Mouse (Mus musculus) urinary bladder, adult 2 months (tissue): Measurements from ENCODE around the gene Smdt1. TPM values are rescaled to one million over a fixed set of nuclear protein-coding genes. Genes with fewer than 3 reads are reported as not detected.
"Not testable (repeated sequence)": the region's sequence is repeated elsewhere in the genome, so short reads cannot be mapped to it uniquely, and the experiment has no call there.

Experiments
- DNase-seq: peaks from one replicate; pipeline ENCODE4 v3.0.0; 2022; ENCODE audit warnings: low spot score
- polyA plus RNA-seq: library from polyadenylated mRNA; depleted of rRNA; stranded (reverse); fragments of >200 nt; gene quantifications from 2 replicates; pipeline ENCODE4 v1.2.3, GENCODE M21; 2012

Smdt1 gene
- polyA plus RNA-seq, 1 experiment, result 204 TPM

DNA sequence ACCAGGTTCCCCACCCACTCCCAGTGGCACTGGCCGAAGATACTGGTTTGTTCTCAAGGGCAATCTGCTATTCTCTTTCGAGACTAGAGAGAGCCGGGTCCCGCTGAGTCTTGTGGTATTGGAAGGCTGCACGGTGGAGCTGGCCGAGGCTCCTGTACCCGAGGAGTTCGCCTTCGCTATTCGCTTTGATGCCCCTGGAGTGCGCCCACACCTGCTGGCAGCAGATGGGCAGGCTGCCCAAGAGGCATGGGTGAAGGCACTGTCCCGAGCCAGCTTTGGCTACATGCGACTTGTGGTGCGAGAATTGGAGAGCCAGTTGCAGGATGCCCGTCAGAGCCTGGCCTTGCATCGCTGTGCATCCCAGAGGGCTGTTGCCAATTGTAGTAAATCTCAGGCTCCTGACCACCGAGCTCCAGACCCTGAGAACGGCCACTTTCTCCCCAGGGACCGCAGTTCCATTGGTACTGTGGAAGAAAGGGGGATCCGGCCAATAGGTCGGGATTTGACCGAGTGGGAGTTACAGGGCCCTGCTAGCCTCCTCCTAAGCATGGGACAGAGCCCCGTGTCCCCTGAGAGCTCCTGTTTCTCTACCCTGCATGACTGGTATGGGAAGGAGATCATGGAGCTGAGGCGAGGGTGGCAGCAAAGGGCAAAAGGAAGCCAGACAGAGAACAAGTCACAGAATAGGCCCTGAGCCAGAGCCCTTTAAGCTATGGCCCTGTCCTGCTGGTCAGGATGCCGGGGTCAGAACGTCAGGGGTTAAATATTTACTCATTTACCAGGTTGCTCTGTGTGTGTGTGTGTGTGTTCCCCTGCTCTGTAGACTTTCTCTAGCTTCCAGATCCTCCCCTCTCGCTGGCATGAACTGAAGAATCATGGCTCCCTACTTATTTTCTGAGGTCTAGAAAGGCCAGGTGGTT lies 4.9 kb downstream of the Smdt1 start:
- DNase-seq, result no peak

GRCm38 (mm10) chr15:82344971-82345370 lies 6.2 kb downstream of the Smdt1 start:
- DNase-seq, result no peak

DNA sequence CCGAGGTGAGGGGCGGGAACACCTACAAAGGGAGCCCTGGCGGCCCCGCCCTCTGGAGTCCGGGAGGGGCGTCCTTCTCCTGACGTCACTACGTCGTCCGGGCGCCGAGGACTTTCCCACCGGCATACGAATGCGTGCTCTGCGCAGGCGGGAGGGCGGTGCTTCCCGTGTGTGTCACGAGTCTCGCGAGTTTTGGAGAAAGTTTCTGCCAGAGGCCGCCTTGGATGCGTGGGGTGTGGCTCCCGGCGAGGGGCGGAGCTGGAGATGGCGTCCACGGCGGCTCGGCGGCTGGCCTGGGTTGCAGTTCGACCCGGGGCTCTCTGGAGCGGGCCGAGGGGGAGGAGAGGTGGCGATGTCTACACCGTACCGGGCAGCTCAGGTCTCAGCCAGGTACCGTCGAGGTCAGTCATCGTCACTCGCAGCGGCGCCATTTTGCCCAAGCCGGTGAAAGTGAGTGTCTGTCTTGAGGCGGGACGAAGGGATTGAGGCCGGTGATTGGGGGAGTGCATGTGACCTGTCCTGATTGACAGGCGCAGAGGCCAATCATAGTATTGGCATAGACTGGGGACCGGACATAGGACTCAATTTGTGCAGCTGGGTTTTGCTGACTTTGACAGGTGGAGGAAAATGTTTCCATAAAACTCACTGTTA lies 7.2 kb downstream of the Smdt1 start:
- DNase-seq, result peak; percentile 94

GRCm38 (mm10) chr15:82346580-82347302 lies 8.0 kb downstream of the Smdt1 start:
- DNase-seq, result no peak

DNA sequence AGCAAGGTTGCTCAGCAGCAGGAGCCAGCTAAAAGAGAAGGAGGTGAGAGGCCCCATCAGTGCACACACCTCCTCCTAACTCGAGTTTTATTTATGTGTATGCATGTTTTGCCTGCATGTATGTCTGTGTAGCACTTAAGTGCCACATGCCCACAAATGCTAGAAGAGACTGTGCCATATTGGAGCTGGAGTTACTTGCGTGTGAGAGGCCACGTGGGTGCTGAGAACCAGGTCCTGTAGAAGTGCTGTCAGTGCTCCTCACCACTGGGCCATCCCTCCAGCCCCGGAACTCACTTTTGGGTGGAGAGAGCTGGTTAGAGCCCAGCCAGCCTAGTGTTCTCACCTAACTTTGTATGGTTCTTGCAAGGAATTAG lies 8.5 kb downstream of the Smdt1 start:
- no peak for DNase-seq

- DNase-seq, result no peak
Measured at GRCm38 (mm10) chr15:82347852-82348251, 9.1 kb downstream of the Smdt1 start.

DNA sequence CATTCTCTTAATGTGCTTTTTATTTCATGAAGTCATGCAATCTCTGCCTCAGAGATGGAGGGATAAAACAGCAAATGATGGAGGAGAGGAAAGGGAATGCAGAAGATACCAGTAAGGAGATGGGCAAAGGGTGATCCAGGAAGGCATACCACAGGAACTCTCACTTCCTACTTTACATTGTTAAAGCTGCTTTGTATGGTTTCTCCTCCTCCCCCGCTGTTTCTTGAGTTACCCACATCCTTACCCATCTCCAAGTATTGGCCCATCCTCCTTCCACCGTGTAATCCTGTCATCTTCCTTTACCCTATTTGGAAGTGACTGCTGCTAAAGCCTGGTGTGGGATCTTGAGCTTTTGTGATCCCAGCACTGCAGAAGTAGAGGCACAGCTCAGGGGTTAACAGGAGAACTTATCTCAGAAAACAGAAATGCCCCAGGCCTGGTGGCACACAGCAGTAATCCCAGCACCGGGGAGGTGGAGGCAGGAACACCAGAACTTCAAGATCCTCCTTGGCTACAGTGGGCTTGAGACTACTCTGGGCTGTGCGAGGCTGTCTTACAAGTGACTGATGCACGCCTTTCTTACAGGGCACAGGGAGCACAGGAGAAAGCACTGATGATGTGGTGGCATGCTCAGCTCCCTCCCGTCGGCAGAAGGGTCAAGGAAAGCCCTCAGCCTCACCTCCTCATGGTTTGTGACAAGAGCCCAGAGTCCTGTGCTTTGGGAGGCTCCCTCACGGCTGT lies 9.7 kb downstream of the Smdt1 start:
- DNase-seq, result no peak

DNA sequence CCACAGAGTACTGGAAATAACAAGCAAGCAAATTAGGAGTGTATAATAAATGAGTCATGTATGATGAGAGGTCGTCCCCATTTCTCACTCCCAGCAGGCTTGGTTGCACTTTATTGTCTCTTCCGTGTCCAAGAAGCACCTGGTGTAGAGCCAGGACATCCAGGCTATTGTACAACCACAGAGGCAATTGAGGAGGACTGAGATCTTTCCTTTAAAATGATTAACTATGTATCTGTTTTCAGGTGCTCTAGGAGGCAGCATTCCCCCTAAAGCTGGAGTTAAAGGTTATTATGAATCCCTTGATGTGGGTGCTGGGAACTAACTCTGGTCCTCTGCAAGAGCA lies 10.2 kb downstream of the Smdt1 start:
- DNase-seq, result no peak

DNA sequence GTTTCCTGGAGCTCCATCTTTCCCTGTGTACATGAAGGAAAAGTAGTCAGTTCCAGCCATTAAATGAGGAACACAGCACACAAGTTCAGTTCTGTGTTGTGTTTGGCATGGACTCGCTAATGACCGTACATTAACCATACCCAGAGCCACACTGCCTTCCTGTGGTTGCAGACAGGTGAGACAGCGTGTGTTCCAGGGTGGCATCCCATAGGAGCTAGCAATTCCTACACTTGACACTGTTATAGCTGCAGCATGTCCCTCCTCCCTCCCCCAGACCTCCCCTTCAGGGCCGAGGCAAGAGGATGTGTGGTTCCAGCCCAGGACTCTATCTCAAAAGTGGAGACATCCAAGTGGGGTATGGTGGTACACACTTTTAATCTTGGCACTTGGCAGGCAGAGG lies 11.6 kb downstream of the Smdt1 start:
- DNase-seq, result no peak

- DNase-seq, result no peak
Measured at GRCm38 (mm10) chr15:82351480-82351879, 12.7 kb downstream of the Smdt1 start.

- no peak for DNase-seq
Measured at GRCm38 (mm10) chr15:82353078-82353744, 14.5 kb downstream of the Smdt1 start.

DNA sequence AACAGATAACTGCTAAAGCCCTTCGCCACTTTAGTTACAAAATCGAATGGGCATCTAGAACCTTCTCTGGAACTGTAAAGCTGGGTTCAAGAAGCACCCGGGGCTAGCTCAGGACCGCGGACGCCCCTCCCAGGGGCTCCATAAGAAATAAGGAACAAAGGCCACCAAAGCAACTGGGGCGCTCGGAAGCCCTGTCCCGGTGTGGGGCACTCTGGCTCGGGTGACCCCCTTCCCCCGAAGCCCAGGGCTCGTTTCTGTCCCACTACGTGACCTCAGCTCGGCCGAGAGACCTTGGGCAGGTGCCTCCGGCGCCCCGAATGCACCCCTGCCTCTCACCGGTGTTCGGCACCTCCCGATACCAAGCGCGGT lies 15.0 kb downstream of the Smdt1 start:
- no peak for DNase-seq

GRCm38 (mm10) chr15:82354126-82354945 lies 15.6 kb downstream of the Smdt1 start, which contains the start of gene Ndufa6:
Ndufa6 (minus strand) TSS chr15:82354322.
- peak; percentile 92 for DNase-seq

- DNase-seq, result no peak
Measured at GRCm38 (mm10) chr15:82358431-82359260, 19.9 kb downstream of the Smdt1 start.

DNA sequence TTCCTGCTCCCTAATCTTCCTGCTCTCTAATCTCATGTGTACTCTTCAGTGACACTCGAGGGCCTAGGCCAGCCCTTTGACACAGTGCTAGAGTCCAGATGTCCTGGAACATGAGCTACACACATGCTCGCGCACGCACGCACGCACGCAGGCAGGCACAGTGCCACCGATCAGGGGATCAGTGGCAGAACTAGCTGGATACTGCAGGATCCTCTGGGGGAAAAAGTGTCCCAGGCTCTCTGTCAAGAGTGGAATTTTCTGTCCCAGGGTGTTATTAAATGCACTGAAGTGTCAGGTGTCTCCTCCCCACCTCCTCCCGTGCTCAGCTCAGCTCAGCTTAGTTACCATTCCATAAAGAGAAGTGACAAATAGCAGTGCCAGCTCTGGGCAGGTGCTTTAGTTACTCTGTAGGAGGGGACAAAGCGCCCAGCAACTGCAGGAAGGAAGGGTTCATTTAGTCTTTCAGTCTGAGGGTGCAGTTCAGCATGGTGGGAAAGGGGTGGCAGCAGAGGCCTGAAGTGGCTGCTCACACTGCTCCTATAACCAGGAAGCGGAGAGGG lies 22.8 kb downstream of the Smdt1 start:
- DNase-seq, result peak; percentile 11

GRCm38 (mm10) chr15:82362234-82362633 lies 23.5 kb downstream of the Smdt1 start:
- DNase-seq, result no peak

GRCm38 (mm10) chr15:82363801-82364200 lies 25.0 kb downstream of the Smdt1 start:
- DNase-seq, result not testable (repeated sequence)

DNA sequence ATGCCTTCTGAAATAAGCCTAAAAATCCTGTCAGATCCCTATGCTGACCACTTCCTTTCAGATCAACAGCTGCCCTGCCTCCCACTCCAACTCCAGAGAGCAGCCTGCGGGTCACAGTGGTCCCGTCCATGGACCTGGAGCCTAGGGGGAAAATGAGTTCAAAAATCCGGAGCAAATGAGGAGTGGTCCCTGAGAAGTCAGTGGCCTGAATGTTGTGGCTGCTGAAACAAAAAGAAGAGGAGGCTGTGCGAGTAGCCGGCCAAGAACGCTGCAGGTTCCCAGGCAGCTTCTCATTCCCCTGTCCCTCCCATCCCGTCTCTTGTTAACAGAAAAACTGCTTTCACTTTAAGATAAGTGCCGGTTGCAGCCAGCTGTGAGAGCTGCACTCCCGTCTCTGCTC lies 25.8 kb downstream of the Smdt1 start:
- DNase-seq, result not testable (repeated sequence)

DNA sequence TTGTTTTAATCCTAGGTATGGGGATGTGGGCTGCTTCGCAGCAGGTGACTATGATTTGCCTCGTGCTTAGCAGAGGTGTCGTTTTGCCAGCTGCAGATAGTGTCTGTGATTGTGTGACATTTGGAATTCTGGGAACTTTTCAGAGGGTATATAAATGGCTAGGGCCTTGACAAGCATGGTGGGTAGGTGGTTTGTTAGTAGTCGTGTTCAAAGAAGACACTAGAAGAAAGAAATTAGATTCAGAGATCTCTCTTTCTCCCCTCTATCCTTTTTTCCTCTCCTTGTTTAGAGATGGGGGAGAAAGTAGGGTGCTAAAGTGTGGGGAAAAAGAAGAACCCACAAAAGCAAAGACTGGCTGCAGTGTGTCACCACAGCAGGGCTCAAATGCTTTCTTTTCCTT lies 29.4 kb downstream of the Smdt1 start:
- DNase-seq, result no peak
